Mouse (Mus musculus) bone marrow macrophage, adult 2 months (primary cell): Measurements from ENCODE around the gene Klk12.

Experiments
- CTCF ChIP-seq: IDR thresholded peaks from 2 replicates; pipeline ENCODE4 v1.5.1; 2012; ENCODE audit warnings: low read depth, mild to moderate bottlenecking, low read length, moderate library complexity
- POLR2A ChIP-seq: IDR thresholded peaks from 2 replicates; pipeline ENCODE4 v1.6.1; 2012; ENCODE audit warnings: mild to moderate bottlenecking, low read depth, low read length, borderline replicate concordance

DNA sequence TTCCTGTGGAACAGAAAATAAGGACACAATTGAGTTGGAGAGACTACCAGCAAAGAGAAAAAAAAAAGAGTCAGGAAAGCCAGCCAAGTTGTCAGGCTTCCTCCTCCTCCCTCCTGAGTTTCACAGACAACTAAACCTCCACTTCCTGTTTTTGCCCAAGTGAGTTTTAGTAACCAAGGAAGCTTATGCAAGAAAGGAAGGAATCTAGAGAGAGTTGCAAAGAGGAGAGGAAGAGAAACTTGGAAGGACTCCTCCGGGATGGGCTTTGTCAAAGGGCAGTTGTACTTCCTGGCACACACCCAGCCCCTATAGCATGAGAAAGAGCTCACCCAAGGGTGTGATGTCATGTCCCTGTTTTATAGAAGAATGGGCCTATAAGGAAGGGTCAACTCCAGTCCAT is 20.9 kb upstream of the Klk12 start:
- no peak for TF ChIP-seq POLR2A
- no peak for TF ChIP-seq CTCF
